Mouse (Mus musculus) central nervous system, embryonic 14 days (tissue): ENCODE results near the gene Gstk1. TPM values are rescaled to one million over a fixed set of nuclear protein-coding genes. Genes with fewer than 3 reads are reported as not detected.

Experiments used
- polyA plus RNA-seq: library from polyadenylated mRNA; depleted of rRNA; stranded (reverse); fragments of >200 nt; gene quantifications from 2 replicates; pipeline ENCODE4 v1.2.3, GENCODE M21; 2012; rRNA removed

Gene Gstk1
- polyA plus RNA-seq, result 10.6 and 11.0 TPM in 2 replicates

GRCm38 (mm10) chr6:42245711-42246353, at the start of gene Gstk1:
Gene Gstk1 (plus strand): TSS chr6:42245935.

GRCm38 (mm10) chr6:42215028-42215427, 30.7 kb upstream of the Gstk1 start, which contains the start of gene Tas2r144:
Gene Tas2r144 (plus strand): TSS chr6:42215328.

GRCm38 (mm10) chr6:42261524-42262170, 15.9 kb downstream of the Gstk1 start, which contains the start of gene Tmem139:
Gene Tmem139 (plus strand): TSS chr6:42261970.

GRCm38 (mm10) chr6:42264626-42265312, 19.0 kb downstream of the Gstk1 start, which contains the start of gene Casp2:
Gene Casp2 (plus strand): TSS chr6:42264985.

GRCm38 (mm10) chr6:42286448-42286847, 40.7 kb downstream of the Gstk1 start, which contains the start of gene Clcn1:
Gene Clcn1 (plus strand): TSS chr6:42286685.

Other genes with a start within 250 kb of the Gstk1 start
- gene Sva, start 207.5 kb upstream of the Gstk1 start, polyA plus RNA-seq, result not detected in 2 replicates
- not detected in 2 replicates for gene Tas2r139, start 105.0 kb upstream of the Gstk1 start, polyA plus RNA-seq
- gene Tas2r144, start 30.6 kb upstream of the Gstk1 start, polyA plus RNA-seq, result not detected in 2 replicates
- gene Tmem139, start 16.0 kb downstream of the Gstk1 start, polyA plus RNA-seq, result 0.16 and 0.34 TPM in 2 replicates
- 84.5 and 96.7 TPM in 2 replicates for gene Casp2, start 19.1 kb downstream of the Gstk1 start, polyA plus RNA-seq
- 10.5 and 11.9 TPM in 2 replicates for gene Clcn1, start 40.8 kb downstream of the Gstk1 start, polyA plus RNA-seq
- 27.0 and 29.4 TPM in 2 replicates for gene Fam131b, start 78.7 kb downstream of the Gstk1 start, polyA plus RNA-seq
- gene Zyx, start 103.7 kb downstream of the Gstk1 start, polyA plus RNA-seq, result 57.3 and 77.9 TPM in 2 replicates
- gene Epha1, start 127.3 kb downstream of the Gstk1 start, polyA plus RNA-seq, result 0.47 and 2.9 TPM in 2 replicates
- not detected in 2 replicates for gene Tas2r143, start 154.3 kb downstream of the Gstk1 start, polyA plus RNA-seq
- gene Tas2r135, start 159.5 kb downstream of the Gstk1 start, polyA plus RNA-seq, result 0.07 TPM in 1 of 2 replicates, not detected in the other
- gene Tas2r126, start 188.6 kb downstream of the Gstk1 start, polyA plus RNA-seq, result not detected in 2 replicates
- gene Olfr458, start 219.3 kb downstream of the Gstk1 start, polyA plus RNA-seq, result not detected in 2 replicates
- gene Olfr457, start 230.4 kb downstream of the Gstk1 start, polyA plus RNA-seq, result not detected in 2 replicates
- gene Olfr456, start 241.3 kb downstream of the Gstk1 start, polyA plus RNA-seq, result not detected in 2 replicates